Mouse (Mus musculus): ENCODE measurements around the gene Gramd1b. TPM values are rescaled to one million over a fixed set of nuclear protein-coding genes. Genes with fewer than 3 reads are reported as not detected.

Gramd1b gene
- polyA plus RNA-seq, 1 experiment from 2014 or later, result 6.5 TPM

DNA sequence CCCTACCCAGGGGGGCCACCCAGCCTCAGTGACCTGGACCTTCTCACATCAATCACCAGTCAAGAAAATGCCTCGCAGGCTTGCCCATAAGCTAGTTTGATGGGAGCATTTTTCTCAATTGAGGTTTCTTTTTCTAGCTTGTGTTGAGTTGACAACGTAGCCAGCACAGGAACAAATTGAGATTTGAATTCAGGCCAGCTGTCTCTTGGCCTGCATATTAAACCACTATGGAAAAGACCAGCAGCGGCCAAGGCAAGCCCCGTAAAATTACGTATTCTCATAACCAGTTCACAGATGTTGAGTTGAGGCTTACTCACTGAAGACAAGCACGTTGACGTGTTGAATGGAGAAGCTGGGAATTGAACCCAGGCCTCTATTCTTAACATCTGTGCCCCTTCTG, 248.2 kb downstream of the Gramd1b start:
- no peaks in the 10 kb centered on the region for H3K36me3 ChIP-seq (ENCODE audit: control insufficient read depth, insufficient read depth, low read length)
- no peaks in the 10 kb centered on the region for H3K9me3 ChIP-seq (ENCODE audit: control insufficient read depth, low read length)
- no peaks in the 10 kb centered on the region for H3K27me3 ChIP-seq (ENCODE audit: control insufficient read depth, insufficient read depth, low read length)

GRCm38 (mm10) chr9:40279438-40279837, 251.7 kb downstream of the Gramd1b start:
- no peak overlapping the region for H3K4me2 ChIP-seq (ENCODE audit: low read length)
- no peaks in the 10 kb centered on the region for H3K36me3 ChIP-seq (ENCODE audit: control insufficient read depth, insufficient read depth, low read length)
- H3K9ac ChIP-seq (ENCODE audit: low read length), result no peak overlapping the region
- 78% methylated on average over 7 of the region's 7 CpGs for WGBS
- H3K27me3 ChIP-seq (ENCODE audit: control insufficient read depth, insufficient read depth, low read length), result no peaks in the 10 kb centered on the region
- no peaks in the 10 kb centered on the region for H3K4me1 ChIP-seq (ENCODE audit: control insufficient read depth in 2 of 2, insufficient read depth in 2 of 2, low read length in 2 of 2)
- no peaks in the 10 kb centered on the region for H3K9me3 ChIP-seq (ENCODE audit: control insufficient read depth, low read length)
- no peak for ATAC-seq (ENCODE audit: insufficient number of reproducible peaks, insufficient read depth, low FRiP score, low read depth)
- no peak overlapping the region for H3K27ac ChIP-seq (replicated peaks in 1 of 2; ENCODE audit: control insufficient read depth in 1 of 2, insufficient read depth in 1 of 2, low read depth in 2 of 2, low read length in 2 of 2)
- H3K4me3 ChIP-seq (ENCODE audit: control insufficient read depth in 1 of 2, insufficient read depth in 1 of 2, low read depth in 1 of 2, low read length in 2 of 2), result no peak overlapping the region

More for the DNA sequence above, 248.2 kb downstream of the Gramd1b start:
- Histone ChIP-seq H3K27ac (replicated peaks in 1 of 2; ENCODE audit: control insufficient read depth in 1 of 2, insufficient read depth in 1 of 2, low read depth in 2 of 2, low read length in 2 of 2) (no peak overlapping the region), H3K4me3 (ENCODE audit: control insufficient read depth in 1 of 2, insufficient read depth in 1 of 2, low read depth in 1 of 2, low read length in 2 of 2) (no peak overlapping the region), H3K4me1 (ENCODE audit: control insufficient read depth in 2 of 2, insufficient read depth in 2 of 2, low read length in 2 of 2) (no peaks in the 10 kb centered on the region), H3K9ac (ENCODE audit: low read length) (no peak overlapping the region), H3K4me2 (ENCODE audit: low read length) (no peak overlapping the region)
- WGBS, result 85% methylated on average over 7 of the region's 7 CpGs
- no peak for ATAC-seq (ENCODE audit: insufficient number of reproducible peaks, insufficient read depth, low FRiP score, low read depth)

DNA sequence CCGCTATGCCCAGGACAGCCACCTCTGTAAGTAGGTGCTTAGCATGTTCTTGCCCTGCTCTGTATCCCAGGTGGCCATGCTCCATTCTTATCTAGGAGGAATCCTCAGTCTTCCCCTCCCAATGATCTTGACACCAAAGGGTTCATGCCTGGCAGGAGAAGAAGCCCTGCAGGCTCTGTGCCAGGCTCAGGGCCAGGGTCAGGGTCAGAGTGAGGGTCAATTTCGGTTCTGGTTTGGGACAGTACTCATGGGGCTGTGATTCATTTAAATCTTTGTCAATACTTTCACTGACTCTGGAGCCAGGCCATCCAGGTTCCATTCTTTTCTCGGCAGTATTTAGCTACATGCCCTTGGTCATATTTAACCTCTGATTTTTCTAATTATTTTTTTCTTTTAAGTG, 253.5 kb downstream of the Gramd1b start:
- no peak overlapping the region for H3K27ac ChIP-seq (replicated peaks in 1 of 2; ENCODE audit: control insufficient read depth in 1 of 2, insufficient read depth in 1 of 2, low read depth in 2 of 2, low read length in 2 of 2)
- H3K9ac ChIP-seq (ENCODE audit: low read length), result no peak overlapping the region
- WGBS, result 80% methylated on average over 3 of the region's 3 CpGs
- H3K27me3 ChIP-seq (ENCODE audit: control insufficient read depth, insufficient read depth, low read length), result no peaks in the 10 kb centered on the region
- peaks cover 0 to 2% of the 10 kb centered on the region in 2 experiments; a peak in 2 of 4 replicates for H3K4me1 ChIP-seq (ENCODE audit: control insufficient read depth in 2 of 2, insufficient read depth in 2 of 2, low read length in 2 of 2)
- H3K4me3 ChIP-seq (ENCODE audit: control insufficient read depth in 1 of 2, insufficient read depth in 1 of 2, low read depth in 1 of 2, low read length in 2 of 2), result no peak overlapping the region
- ATAC-seq (ENCODE audit: insufficient number of reproducible peaks, insufficient read depth, low FRiP score, low read depth), result no peak
- no peaks in the 10 kb centered on the region for H3K36me3 ChIP-seq (ENCODE audit: control insufficient read depth, insufficient read depth, low read length)
- no peak overlapping the region for H3K4me2 ChIP-seq (ENCODE audit: low read length)
- H3K9me3 ChIP-seq (ENCODE audit: control insufficient read depth, low read length), result no peaks in the 10 kb centered on the region

GRCm38 (mm10) chr9:40275904-40276303, 255.3 kb downstream of the Gramd1b start:
- WGBS, result 77% methylated on average over 5 of the region's 5 CpGs
- no peak overlapping the region for H3K9ac ChIP-seq (ENCODE audit: low read length)
- H3K4me1 ChIP-seq (ENCODE audit: control insufficient read depth in 2 of 2, insufficient read depth in 2 of 2, low read length in 2 of 2), result peaks cover 0 to 4% of the 10 kb centered on the region in 2 experiments; a peak in 2 of 4 replicates
- H3K36me3 ChIP-seq (ENCODE audit: control insufficient read depth, insufficient read depth, low read length), result no peaks in the 10 kb centered on the region
- ATAC-seq (ENCODE audit: insufficient number of reproducible peaks, insufficient read depth, low FRiP score, low read depth), result no peak
- no peak overlapping the region for H3K4me3 ChIP-seq (ENCODE audit: control insufficient read depth in 1 of 2, insufficient read depth in 1 of 2, low read depth in 1 of 2, low read length in 2 of 2)
- H3K27ac ChIP-seq (replicated peaks in 1 of 2; ENCODE audit: control insufficient read depth in 1 of 2, insufficient read depth in 1 of 2, low read depth in 2 of 2, low read length in 2 of 2), result no peak overlapping the region
- H3K27me3 ChIP-seq (ENCODE audit: control insufficient read depth, insufficient read depth, low read length), result no peaks in the 10 kb centered on the region
- no peak overlapping the region for H3K4me2 ChIP-seq (ENCODE audit: low read length)
- H3K9me3 ChIP-seq (ENCODE audit: control insufficient read depth, low read length), result no peaks in the 10 kb centered on the region

DNA sequence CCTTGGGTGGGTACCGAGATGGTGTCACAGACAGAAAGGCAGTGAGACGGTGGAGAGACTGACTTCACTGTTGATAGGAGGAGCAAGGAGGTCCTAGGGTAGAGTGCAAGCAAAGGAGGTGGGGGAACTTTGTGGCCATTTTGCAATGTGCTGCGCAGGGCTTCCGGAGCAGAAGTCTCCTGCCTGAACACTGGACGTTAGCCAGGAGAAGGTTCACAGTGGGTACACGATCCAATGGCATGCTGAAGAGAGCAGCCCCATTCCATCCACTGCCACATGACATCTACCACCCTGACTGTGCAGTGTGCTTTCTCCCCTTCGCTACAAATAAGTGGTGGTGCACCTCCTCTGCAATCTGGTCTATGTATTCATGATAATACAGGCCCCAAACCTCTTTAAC, 258.4 kb downstream of the Gramd1b start:
- H3K9me3 ChIP-seq (ENCODE audit: control insufficient read depth, low read length), result no peaks in the 10 kb centered on the region
- no peaks in the 10 kb centered on the region for H3K36me3 ChIP-seq (ENCODE audit: control insufficient read depth, insufficient read depth, low read length)
- peaks cover 19% of the 10 kb centered on the region for H3K27me3 ChIP-seq (ENCODE audit: control insufficient read depth, insufficient read depth, low read length)
- WGBS, result 70% methylated on average over 7 of the region's 7 CpGs
- ATAC-seq (ENCODE audit: insufficient number of reproducible peaks, insufficient read depth, low FRiP score, low read depth), result no peak
- no peak overlapping the region for H3K27ac ChIP-seq (replicated peaks in 1 of 2; ENCODE audit: control insufficient read depth in 1 of 2, insufficient read depth in 1 of 2, low read depth in 2 of 2, low read length in 2 of 2)
- H3K4me1 ChIP-seq (ENCODE audit: control insufficient read depth in 2 of 2, insufficient read depth in 2 of 2, low read length in 2 of 2), result peaks cover 10 to 12% of the 10 kb centered on the region in 2 experiments
- no peak overlapping the region for H3K9ac ChIP-seq (ENCODE audit: low read length)
- no peak overlapping the region for H3K4me3 ChIP-seq (ENCODE audit: control insufficient read depth in 1 of 2, insufficient read depth in 1 of 2, low read depth in 1 of 2, low read length in 2 of 2)
- H3K4me2 ChIP-seq (ENCODE audit: low read length), result no peak overlapping the region

DNA sequence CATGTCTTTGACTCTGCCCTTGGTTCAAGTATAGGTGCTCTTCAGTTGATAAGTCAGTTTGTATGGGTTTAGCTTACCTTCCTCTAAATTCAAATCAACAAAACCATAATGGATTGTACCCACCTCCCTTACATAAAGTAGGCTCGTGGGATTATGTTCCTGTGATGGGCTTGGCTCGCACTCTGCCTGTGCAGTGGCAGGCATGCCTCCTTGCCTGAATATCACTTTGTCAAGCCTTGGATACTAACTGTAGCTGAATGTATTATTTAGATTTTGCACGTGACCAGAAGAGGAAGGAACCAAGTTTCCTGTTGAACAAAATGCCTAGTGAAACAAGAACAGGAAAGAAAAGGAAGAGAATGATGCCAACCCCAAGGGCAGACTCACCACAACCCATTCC, 260.1 kb downstream of the Gramd1b start:
- Histone ChIP-seq H3K36me3 (ENCODE audit: control insufficient read depth, insufficient read depth, low read length) (no peaks in the 10 kb centered on the region), H3K9ac (ENCODE audit: low read length) (no peak overlapping the region), H3K4me2 (ENCODE audit: low read length) (no peak overlapping the region), H3K4me3 (ENCODE audit: control insufficient read depth in 1 of 2, insufficient read depth in 1 of 2, low read depth in 1 of 2, low read length in 2 of 2) (no peak overlapping the region), H3K27me3 (ENCODE audit: control insufficient read depth, insufficient read depth, low read length) (peaks cover 24% of the 10 kb centered on the region), H3K27ac (replicated peaks in 1 of 2; ENCODE audit: control insufficient read depth in 1 of 2, insufficient read depth in 1 of 2, low read depth in 2 of 2, low read length in 2 of 2) (no peak overlapping the region), H3K9me3 (ENCODE audit: control insufficient read depth, low read length) (no peaks in the 10 kb centered on the region), H3K4me1 (ENCODE audit: control insufficient read depth in 2 of 2, insufficient read depth in 2 of 2, low read length in 2 of 2) (peaks cover 10 to 12% of the 10 kb centered on the region in 2 experiments)
- 50% methylated on average over 3 of the region's 3 CpGs for whole genome bisulfite sequencing
- no peak for ATAC-seq (ENCODE audit: insufficient number of reproducible peaks, insufficient read depth, low FRiP score, low read depth)

GRCm38 (mm10) chr9:40269880-40270279, 261.3 kb downstream of the Gramd1b start:
- H3K4me3 ChIP-seq (ENCODE audit: control insufficient read depth in 1 of 2, insufficient read depth in 1 of 2, low read depth in 1 of 2, low read length in 2 of 2), result peak overlapping the region in 1 of 2 experiments; percentile 33; a peak in 1 of 4 replicates
- WGBS, result 15% methylated on average over 8 of the region's 8 CpGs
- peaks cover 10 to 12% of the 10 kb centered on the region in 2 experiments for H3K4me1 ChIP-seq (ENCODE audit: control insufficient read depth in 2 of 2, insufficient read depth in 2 of 2, low read length in 2 of 2)

More at GRCm38 (mm10) chr9:40269880-40270279, 261.3 kb downstream of the Gramd1b start:
- H3K36me3 ChIP-seq (ENCODE audit: control insufficient read depth, insufficient read depth, low read length), result no peaks in the 10 kb centered on the region
- no peak for ATAC-seq (ENCODE audit: insufficient number of reproducible peaks, insufficient read depth, low FRiP score, low read depth)
- H3K9me3 ChIP-seq (ENCODE audit: control insufficient read depth, low read length), result no peaks in the 10 kb centered on the region
- no peak overlapping the region for H3K27ac ChIP-seq (replicated peaks in 1 of 2; ENCODE audit: control insufficient read depth in 1 of 2, insufficient read depth in 1 of 2, low read depth in 2 of 2, low read length in 2 of 2)
- peaks cover 24% of the 10 kb centered on the region for H3K27me3 ChIP-seq (ENCODE audit: control insufficient read depth, insufficient read depth, low read length)
- H3K4me2 ChIP-seq (ENCODE audit: low read length), result peak overlapping the region; percentile 69; the same call in 1 of the 2 replicates
- H3K9ac ChIP-seq (ENCODE audit: low read length), result no peak overlapping the region

Measured in heart, embryonic 14.5 days (tissue).